Mouse (Mus musculus) stomach, embryonic 16.5 days (tissue): ENCODE measurements around the gene Entpd7. TPM values are rescaled to one million over a fixed set of nuclear protein-coding genes. Genes with fewer than 3 reads are reported as not detected.

Source experiments
- ATAC-seq: fragments of 200-750 bp; cut with Nextera tagmentation; 2 replicates; pipeline ENCODE4 v1.8.0; 2017; ENCODE audit warnings: moderate number of reproducible peaks, moderate TSS enrichment; ENCODE audit not compliant: insufficient read depth, low FRiP score
- H3K27ac ChIP-seq: fragments of 300-500 bp; sonication (generic); 2 replicates; pipeline ENCODE4 v1.5.1; 2014; ENCODE audit warnings: low read length
- H3K27me3 ChIP-seq: fragments of 300-500 bp; sonication (generic); 2 replicates; pipeline ENCODE4 v1.6.1; 2014; ENCODE audit warnings: low read length, control low read depth, mixed read lengths; ENCODE audit not compliant: control insufficient read depth, insufficient read depth
- H3K36me3 ChIP-seq: fragments of 300-500 bp; sonication (generic); 2 replicates; pipeline ENCODE4 v1.6.1; 2014; ENCODE audit warnings: low read length; ENCODE audit not compliant: control insufficient read depth, insufficient read depth
- H3K4me1 ChIP-seq: fragments of 300-500 bp; sonication (generic); 2 replicates; pipeline ENCODE4 v1.6.1; 2014; ENCODE audit warnings: low read length, control low read depth, mixed read lengths; ENCODE audit not compliant: control insufficient read depth, insufficient read depth
- H3K4me2 ChIP-seq: fragments of 300-500 bp; sonication (generic); 2 replicates; pipeline ENCODE4 v1.6.1; 2014; ENCODE audit warnings: low read depth, low read length, mixed read lengths
- H3K4me3 ChIP-seq: fragments of 300-500 bp; sonication (generic); replicated peaks from 2 replicates; pipeline ENCODE4 v1.5.1; 2014; ENCODE audit warnings: mild to moderate bottlenecking, low read length
- H3K9ac ChIP-seq: fragments of 300-500 bp; sonication (generic); 2 replicates; pipeline ENCODE4 v1.6.1; 2014; ENCODE audit warnings: low read length
- H3K9me3 ChIP-seq: fragments of 300-500 bp; sonication (generic); replicated peaks from 2 replicates; pipeline ENCODE4 v1.6.1; 2016; ENCODE audit warnings: low read length, control low read depth; ENCODE audit not compliant: control insufficient read depth
- WGBS: fragments of 180-500 bp; shearing (Covaris S2); extraction: QIAGEN DNeasy Blood & Tissue Kit; methylation state at CpG from one replicate; pipeline ENCODE4 v1.1.7; 2014; 5-methylcytosine and 5-hydroxymethylcytosine counted together
- polyA plus RNA-seq: library from polyadenylated mRNA; unstranded; fragments of >200 nt; fragmentation: Nextera tagmentation; extraction: Ambion mirVana; gene quantifications from 2 replicates; pipeline ENCODE4 v1.2.1, GENCODE M21; 2015

Gene Entpd7
- polyA plus RNA-seq, 1 experiment from 2014 or later = 15.3 TPM

- Histone ChIP-seq H3K27ac (peak overlapping the region; percentile 99), H3K36me3 (no peaks in the 10 kb centered on the region)
Measured at GRCm38 (mm10) chr19:43753226-43753835, 63.9 kb downstream of the Entpd7 start.

GRCm38 (mm10) chr19:43754237-43754636 is 64.8 kb downstream of the Entpd7 start:
- no peak overlapping the region for H3K4me3 ChIP-seq
- no peak overlapping the region for H3K9ac ChIP-seq
- H3K9me3 ChIP-seq = no peaks in the 10 kb centered on the region
- WGBS = 68% methylated on average over 2 of the region's 2 CpGs
- H3K4me2 ChIP-seq = no peak overlapping the region
- no peak overlapping the region for H3K27ac ChIP-seq
- H3K27me3 ChIP-seq = no peaks in the 10 kb centered on the region
- no peaks in the 10 kb centered on the region for H3K4me1 ChIP-seq
- no peak for ATAC-seq
- no peaks in the 10 kb centered on the region for H3K36me3 ChIP-seq

More at GRCm38 (mm10) chr19:43753226-43753835, 63.9 kb downstream of the Entpd7 start:
- no peaks in the 10 kb centered on the region for H3K27me3 ChIP-seq
- H3K9ac ChIP-seq = peak overlapping the region; percentile 89
- H3K4me3 ChIP-seq = peak overlapping the region; percentile 77
- under 1% methylated on average over 24 of the region's 24 CpGs for WGBS
- no peaks in the 10 kb centered on the region for H3K9me3 ChIP-seq
- peak; percentile 86 for ATAC-seq
- no peaks in the 10 kb centered on the region for H3K4me1 ChIP-seq
- H3K4me2 ChIP-seq = peak overlapping the region; percentile 49

DNA sequence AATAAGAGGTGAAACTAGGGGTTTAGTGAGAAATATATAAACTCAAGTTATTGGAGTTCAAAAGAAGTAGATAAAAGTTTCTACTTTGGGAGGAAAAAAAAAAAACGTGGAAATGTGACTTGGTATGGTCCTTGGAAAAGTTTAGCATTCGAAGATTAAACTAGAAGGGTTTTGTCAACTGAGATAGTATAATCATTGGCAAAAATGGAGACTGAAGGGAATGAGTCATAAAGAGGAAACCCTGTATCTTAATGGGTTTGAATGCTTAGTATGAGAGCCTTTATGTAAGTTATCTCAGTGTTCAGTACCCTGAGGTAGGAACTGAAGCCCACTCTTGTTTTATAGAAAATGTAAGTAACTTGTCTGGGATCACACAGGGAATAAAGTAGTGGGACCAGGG is 65.4 kb downstream of the Entpd7 start:
- Histone ChIP-seq H3K4me3 (no peak overlapping the region), H3K27me3 (no peaks in the 10 kb centered on the region), H3K36me3 (no peaks in the 10 kb centered on the region), H3K4me2 (no peak overlapping the region), H3K4me1 (no peaks in the 10 kb centered on the region), H3K27ac (no peak overlapping the region), H3K9ac (no peak overlapping the region), H3K9me3 (no peaks in the 10 kb centered on the region)
- no peak for ATAC-seq
- 68% methylated on average over 2 of the region's 2 CpGs for WGBS

DNA sequence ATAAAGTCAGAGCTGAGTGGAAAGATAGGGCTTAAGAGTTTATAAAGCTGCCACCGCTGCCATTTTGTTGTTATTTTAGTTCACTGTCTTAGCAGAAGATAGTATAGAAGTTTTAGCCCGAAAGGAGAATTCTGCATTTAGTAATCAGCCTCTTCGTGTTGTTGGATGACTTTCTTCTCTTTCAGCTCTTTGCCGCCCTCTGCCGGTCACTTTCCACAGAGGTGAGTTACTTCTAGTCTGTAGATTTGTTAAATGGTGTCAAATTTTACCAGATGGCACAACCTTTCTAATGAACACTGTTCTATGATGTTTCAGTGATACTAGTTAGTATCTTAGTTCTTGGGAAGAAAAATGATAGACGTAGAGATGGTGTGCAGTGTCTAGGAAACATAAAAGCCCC is 71.0 kb downstream of the Entpd7 start:
- H3K27me3 ChIP-seq = no peaks in the 10 kb centered on the region
- H3K9me3 ChIP-seq = no peaks in the 10 kb centered on the region
- H3K4me1 ChIP-seq = no peaks in the 10 kb centered on the region
- H3K36me3 ChIP-seq = no peaks in the 10 kb centered on the region
- H3K4me3 ChIP-seq = no peak overlapping the region
- ATAC-seq = no peak
- H3K9ac ChIP-seq = no peak overlapping the region
- 15% methylated on average over 6 of the region's 6 CpGs for WGBS
- H3K27ac ChIP-seq = no peak overlapping the region
- H3K4me2 ChIP-seq = no peak overlapping the region

- H3K4me2 ChIP-seq = no peak overlapping the region
- no peak overlapping the region for H3K27ac ChIP-seq
- ATAC-seq = no peak
- no peaks in the 10 kb centered on the region for H3K36me3 ChIP-seq
- no peak overlapping the region for H3K4me3 ChIP-seq
- no peaks in the 10 kb centered on the region for H3K9me3 ChIP-seq
- no peak overlapping the region for H3K9ac ChIP-seq
- no peaks in the 10 kb centered on the region for H3K4me1 ChIP-seq
- H3K27me3 ChIP-seq = no peaks in the 10 kb centered on the region
Measured at GRCm38 (mm10) chr19:43761543-43762256, 72.2 kb downstream of the Entpd7 start.

- WGBS = 85% methylated on average over 2 of the region's 2 CpGs
- Histone ChIP-seq H3K4me2 (no peak overlapping the region), H3K9ac (no peak overlapping the region), H3K4me3 (no peak overlapping the region), H3K4me1 (no peaks in the 10 kb centered on the region), H3K36me3 (no peaks in the 10 kb centered on the region), H3K27me3 (no peaks in the 10 kb centered on the region), H3K27ac (no peak overlapping the region), H3K9me3 (no peaks in the 10 kb centered on the region)
- no peak for ATAC-seq
Measured at GRCm38 (mm10) chr19:43762410-43762809, 72.9 kb downstream of the Entpd7 start.

- Histone ChIP-seq H3K4me1 (no peaks in the 10 kb centered on the region), H3K27ac (no peak overlapping the region), H3K4me2 (no peak overlapping the region), H3K9ac (no peak overlapping the region), H3K9me3 (no peaks in the 10 kb centered on the region), H3K27me3 (no peaks in the 10 kb centered on the region), H3K4me3 (no peak overlapping the region), H3K36me3 (no peaks in the 10 kb centered on the region)
- no peak for ATAC-seq
- 82% methylated on average over 5 of the region's 5 CpGs for whole genome bisulfite sequencing
Measured at GRCm38 (mm10) chr19:43766451-43766850, 77.0 kb downstream of the Entpd7 start.

DNA sequence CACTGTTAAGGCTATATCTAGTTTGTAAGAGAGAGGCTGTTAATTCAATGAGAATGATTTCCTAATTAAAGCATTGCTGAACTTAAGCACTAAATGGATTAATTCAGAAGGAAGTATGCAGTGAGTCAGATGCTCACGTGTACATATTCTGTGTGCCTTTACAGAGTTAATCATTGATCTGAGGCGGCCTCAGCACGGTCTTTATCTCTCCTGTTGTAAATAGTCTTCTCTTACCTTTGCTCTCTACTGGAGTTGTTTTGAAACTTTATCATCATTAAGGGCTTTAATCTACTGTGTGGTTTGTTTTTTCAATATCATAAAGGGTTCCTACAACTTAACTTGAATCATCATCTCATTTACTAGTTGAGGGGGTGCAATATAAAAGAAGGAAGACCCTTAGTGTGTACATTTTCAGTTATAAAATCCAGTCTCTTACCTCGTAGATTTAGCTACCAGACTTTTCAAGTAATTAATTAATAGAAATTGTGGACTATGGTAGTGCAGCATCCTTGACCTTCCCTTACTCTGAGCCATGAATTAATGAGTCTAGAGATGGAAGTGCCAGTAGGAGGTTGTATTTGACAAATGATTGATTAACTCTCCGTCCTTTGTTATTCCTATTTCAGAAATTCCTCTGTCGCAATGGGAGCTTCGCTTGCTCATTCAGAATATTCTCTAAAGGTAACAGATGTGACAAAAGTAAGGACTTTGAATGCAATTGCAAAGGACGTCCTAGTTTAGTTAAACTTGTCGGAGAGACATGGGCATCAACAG is 78.3 kb downstream of the Entpd7 start:
- no peaks in the 10 kb centered on the region for H3K36me3 ChIP-seq
- ATAC-seq = peak; percentile 87; the same call in 1 of the 2 replicates
- no peak overlapping the region for H3K27ac ChIP-seq
- no peak overlapping the region for H3K9ac ChIP-seq
- no peak overlapping the region for H3K4me3 ChIP-seq
- WGBS = 46% methylated on average over 9 of the region's 9 CpGs
- no peaks in the 10 kb centered on the region for H3K9me3 ChIP-seq
- H3K4me2 ChIP-seq = no peak overlapping the region
- no peaks in the 10 kb centered on the region for H3K27me3 ChIP-seq
- H3K4me1 ChIP-seq = no peaks in the 10 kb centered on the region

DNA sequence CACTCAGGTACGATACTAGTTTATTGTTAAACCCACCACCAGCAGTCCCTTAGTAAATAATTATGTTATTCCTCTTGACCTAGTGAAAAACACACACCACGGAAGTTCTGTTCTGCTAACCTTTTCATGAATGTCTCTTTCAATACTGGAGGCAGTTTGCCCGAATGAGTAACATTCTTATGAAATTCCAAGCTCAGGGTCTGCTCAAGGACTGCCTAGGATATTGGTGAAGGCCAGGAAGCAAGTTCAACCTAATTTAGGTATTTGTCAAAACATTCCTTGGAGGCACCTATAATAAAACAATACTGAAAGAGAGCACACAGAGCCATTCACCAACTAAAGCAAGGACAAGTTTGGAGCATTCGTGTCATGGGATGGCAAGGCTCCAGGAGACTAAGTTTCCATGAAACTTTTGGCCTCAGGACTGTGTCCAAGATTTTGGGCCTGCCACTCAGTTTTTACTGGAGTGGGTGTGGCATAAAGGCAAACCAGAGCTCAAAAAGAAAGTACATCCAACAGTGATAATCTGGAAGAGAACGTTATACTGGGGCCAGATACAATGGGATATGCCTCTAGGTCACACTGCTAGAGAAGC is 80.0 kb downstream of the Entpd7 start:
- Histone ChIP-seq H3K27me3 (no peaks in the 10 kb centered on the region), H3K36me3 (no peaks in the 10 kb centered on the region), H3K27ac (no peak overlapping the region), H3K4me3 (no peak overlapping the region), H3K9me3 (no peaks in the 10 kb centered on the region), H3K4me2 (no peak overlapping the region), H3K9ac (no peak overlapping the region), H3K4me1 (no peaks in the 10 kb centered on the region)
- 79% methylated on average over 5 of the region's 5 CpGs for WGBS
- no peak for ATAC-seq
